Mouse (Mus musculus): Measurements from ENCODE around the gene Eml4.

Eml4 gene

DNA sequence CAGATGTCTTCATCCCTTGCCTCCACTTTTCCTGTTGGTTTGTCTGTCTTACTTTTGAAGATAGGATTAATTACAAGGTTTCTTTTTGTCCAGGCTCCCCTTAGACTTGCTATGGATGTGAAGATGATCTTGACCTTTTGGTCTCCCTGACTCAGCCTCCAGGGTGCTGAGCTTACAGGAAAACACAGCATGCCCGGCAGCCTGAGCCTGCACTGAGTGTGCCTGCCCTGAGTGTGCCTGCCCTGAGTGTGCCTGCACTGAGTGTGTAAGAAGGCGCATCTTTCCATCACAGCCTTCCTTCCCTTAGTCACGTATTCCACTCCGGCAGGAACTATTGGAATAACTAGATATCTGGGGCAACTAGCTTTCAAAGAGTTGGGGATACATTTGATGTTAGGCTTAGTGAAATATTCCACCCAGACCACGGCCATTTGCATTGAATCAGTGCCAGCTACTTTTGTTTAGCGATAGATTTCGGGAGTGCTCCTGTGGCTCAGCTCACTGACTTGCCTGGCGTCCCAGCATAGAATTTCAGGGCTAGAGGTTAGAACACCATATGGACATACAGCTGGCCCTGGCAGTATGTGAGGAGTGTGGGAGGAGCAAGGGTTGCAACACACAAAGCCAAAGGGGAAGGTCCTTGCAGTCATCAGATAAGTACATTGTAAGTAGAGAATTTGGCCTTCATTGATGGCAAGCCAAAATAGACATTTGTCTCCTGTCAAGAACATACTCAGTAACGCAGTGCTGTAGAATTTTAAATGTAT, 2.5 kb upstream of the Eml4 start:
- no peak for DNase-seq

DNA sequence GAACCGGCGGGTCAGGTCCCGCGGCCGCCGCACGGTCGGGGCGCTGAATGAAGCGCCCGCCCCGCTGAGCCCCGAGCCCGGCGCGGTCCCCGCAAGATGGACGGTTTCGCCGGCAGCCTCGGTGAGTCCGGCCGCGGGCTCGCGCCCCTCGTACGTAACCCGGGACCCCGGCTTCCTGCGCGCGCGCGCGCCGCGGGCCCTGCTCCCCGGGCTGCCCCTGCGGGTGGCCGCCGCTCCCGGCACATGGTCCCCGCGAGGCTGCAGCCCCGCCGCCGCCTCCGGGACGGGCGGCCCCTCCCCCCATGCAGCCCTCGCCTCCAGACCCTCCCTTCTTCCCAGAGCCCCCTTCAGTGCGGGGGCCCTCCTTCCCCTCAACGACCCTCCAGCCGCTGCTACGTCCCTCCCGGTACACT, 394 bp downstream of the Eml4 start:
- peak; percentile 19 for DNase-seq

DNA sequence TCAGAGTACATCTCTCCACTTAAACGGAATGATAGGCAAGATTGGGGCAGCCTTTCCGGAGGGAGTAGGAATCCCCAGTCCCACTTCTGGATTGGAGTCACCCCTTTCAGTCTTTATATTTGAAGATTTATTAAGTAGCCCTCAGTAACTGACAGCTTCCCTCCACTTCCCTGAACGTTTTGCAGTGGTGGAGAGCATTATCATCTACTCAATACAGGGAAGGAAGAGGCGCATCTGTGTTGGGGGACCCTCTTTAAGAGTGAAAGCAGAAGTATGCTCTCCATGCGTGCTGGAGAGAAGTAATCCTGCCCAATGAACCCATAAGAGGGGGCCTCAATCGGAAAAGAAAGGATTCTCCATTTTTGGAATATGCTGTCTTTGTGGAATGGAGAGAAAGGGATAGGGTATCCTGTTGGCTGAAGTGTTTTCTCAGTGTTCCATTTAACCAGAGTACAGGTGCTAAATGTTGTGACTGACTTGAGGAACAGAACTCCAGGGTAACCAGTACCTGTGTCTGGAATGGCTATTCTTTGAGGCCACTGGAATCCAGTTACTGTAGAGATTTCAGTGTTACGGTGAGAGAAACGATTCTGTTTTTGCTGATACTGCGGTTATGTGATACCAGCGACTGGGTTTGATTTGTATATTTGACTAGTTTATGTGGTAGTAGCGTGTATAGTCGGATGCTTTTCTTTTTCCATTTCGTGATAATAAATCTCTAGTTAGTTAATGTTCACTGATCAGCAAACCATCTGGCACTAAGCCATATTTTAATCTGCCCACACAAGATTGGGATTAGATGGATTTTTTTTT, 1.1 kb downstream of the Eml4 start:
- DNase-seq: no peak

DNA sequence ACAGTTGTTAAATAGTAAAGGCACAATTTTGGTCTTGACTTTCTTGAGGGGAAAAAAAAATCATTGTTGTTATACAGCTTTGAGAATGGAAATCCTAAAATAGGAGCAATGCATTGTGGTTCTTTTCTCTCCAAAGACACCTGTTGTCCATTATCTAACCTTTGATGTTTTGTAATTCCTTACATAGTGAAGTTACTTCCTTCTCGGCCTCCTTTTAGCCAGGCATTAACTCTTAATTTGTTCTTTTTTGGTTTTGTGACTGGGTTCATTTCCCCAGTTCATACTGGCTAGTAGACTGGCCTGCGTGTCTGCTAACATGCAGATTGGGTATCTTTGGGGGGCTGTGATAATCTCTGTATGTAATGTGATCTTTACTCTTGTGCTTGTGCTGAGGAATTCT, 1.7 kb downstream of the Eml4 start:
- DNase-seq: no peak

DNA sequence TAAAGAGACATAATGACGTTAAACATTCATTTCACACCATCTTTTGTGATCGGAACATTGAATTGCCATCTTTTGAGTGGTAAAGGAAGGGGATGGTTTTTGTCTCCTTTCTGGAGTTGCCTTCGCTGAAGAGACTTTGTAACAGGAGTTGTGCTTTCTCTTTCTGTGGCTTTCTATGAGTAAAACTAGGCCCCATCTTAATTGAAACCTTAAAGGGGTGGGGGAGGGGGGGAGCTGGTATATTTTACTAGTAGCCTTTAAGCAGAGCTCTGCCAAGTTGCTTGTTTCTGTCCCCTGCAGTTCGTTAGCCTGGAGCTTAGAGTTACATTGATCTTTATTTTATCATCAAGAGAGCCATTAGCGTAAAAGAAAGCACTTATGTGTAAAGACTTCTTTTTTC, 2.3 kb downstream of the Eml4 start:
- no peak for DNase-seq

DNA sequence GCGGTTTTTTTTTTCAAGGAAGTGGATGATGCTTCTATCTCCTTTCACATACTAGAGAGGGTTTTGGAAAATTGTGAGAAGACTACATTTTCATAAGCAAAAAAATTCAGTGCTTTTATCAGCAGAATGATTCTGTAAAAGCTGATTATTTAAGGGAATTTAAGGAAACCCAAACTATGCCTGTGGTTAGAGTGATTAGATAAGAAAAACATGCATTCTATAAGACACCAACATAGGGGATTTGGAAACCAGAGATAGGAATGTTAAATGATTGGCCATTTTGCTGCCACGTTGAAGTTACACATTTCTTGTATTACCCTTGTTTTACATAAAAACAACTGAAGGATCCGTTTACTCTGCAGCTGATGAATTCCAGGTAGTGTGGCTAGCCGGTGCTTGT, 2.7 kb downstream of the Eml4 start:
- DNase-seq: no peak

DNA sequence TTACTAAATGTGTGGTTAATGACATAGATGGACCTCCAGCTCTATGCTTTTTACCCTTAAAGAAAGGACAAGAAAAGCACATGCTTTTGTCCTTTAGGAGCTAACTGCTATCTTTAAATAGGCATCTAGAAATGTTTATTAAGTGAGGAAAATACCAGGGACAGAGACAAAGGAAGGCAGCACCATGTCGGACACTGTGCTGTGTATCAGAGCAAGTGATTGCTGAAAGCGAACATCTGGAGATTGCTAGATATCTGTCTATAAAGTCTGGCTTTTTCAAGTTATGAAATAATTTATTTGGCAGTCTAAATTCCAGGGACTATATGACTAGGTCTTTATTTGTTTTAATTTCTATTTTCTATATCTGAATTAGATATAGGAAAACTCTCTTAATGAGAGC, 4.8 kb downstream of the Eml4 start:
- no peak for DNase-seq

DNA sequence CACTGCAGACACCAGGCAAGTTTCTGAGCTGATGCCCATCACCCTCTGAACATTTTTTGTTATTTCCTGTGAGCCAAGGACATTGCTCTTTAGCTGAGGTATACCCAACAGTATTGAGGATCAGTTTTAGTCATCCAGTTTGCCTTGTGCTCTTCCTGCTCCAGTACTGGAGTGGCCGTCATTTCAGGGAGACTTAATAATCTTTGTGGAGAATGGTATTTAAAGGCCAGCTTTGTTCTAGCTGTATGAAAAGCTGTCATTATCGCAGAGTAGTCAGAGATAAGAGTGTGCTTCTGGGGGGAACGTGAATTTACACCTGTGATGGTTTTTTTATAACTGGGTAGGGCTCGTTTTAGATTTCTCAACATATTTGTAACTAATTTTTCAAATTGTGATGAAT, 9.2 kb downstream of the Eml4 start:
- DNase-seq: no peak

DNA sequence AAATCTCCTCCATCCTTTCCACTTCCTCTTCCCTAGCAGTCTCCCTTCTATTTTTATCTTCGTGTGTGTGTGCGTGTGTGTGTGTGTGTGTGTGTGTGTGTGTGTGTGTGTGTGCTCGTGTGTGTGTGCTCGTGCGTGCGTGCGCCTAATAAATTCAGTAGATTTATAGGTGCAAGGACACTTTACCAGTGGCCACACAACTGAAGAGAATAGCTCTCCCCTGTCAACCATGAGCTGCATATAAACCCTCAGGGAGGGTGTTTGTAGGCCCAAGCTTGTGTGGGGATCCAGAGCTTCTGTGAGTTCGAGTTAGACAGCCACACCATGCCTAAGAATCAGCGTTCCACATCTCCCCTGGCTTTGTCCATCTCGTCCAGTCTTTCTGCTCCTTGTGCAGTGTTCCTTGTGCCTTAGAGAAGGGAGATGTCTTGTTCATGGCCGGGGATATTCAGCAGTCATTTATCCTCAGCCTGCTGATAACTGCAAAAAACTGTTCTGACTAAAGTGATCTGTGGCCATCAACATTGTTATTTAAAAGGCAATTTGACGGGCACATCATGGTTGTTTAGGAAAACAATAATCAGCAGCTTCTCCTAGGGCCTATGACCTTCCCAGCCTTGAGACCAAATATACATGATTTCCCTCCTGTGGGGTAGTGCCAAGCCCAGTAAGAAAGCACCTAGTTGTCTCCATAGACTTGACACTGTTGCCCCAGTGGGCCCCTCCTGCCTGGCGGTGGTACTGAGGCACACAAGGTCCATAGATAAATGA, 10.2 kb downstream of the Eml4 start:
- no peak for DNase-seq

DNA sequence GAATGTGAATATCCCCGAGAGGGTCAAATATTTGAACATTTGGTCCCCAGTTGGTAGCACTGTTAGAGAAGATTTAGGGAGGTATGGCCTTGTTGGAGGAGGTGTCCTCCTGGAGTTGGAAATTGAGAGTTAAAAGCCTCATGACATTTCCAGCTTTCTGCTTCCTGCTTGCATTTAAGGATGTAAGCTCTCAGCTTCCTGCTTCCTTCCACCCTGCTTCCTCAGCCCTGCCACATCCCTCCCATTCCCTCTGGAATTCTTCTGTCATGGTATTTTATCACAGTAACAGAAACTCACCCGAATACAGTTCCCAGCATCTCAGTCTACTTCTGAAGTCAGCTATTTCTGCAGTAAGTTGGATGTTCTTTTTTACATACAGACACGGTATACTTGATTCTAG, 12.3 kb downstream of the Eml4 start:
- no peak for DNase-seq

DNA sequence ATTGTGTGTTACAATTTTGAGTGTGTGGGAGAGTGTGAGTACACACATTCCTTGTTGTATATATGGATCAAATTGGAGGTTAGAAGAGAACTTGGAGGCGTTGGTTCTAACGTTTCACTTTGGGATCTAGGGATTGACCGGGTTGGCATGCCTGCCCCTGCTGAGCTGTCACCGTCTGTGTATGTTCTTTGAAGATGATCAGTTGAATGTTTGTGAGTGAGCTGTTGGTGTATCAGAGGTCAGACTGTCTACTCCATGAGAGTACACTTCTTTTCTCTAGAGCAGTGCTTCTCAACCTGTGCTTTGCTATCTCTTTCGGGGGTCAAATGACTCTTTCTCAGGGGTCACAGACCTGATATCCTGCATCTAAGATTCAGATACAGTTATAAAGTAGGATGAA, 13.6 kb downstream of the Eml4 start:
- DNase-seq: no peak

DNA sequence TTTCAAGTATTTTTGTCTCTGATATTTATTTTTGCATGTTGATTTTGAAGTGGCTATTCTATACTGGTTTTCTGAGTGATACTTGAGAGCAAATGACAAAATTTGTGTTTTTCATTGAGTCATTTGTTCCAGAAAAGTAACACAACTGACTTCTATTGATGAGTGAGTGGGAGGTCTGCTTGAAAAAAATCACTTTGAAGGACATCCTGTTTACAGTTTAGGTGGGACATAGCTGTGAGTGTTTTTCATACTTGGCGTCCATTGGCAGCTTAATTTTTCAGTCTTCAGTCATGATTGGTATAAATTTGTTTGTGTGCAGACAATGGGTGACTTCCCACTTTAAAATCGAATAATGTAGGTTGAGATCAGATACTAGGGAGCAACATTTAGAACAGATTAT, 14.4 kb downstream of the Eml4 start:
- DNase-seq: no peak

DNA sequence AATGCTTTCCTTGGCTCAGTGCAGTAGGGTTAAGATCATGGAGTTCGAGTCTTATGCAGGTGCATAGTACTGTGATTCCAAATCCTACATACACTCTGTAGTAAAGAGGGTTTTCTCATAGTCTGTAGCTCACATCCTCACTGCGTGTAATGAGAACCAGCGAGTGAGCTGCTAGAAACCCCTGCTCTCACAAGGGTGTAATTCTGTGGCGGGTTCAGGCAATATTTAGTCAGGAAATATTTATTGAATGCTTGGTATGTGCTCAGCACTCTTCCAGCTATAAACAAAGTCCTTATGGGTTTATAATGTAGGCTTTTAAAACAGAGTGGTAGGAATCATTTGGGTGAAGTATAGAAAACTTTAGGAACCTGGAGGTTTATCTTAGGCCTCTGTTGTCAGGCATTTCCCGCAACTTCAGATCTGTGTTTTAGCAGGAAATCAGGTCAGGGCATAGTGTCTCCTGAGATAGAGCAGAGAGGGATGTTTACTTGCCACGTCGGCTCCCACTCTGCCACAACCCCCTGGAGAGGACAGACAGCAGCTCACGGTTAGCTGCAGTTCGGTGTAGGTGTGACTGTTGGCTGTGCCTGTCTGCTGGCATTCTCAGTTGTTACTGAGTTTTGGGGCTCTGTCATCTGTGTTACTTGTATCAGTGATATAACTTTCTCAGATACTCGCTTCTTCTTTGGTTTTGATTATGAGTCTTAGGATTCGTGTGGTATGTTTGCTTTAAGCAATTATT, 15.1 kb downstream of the Eml4 start:
- DNase-seq: no peak

DNA sequence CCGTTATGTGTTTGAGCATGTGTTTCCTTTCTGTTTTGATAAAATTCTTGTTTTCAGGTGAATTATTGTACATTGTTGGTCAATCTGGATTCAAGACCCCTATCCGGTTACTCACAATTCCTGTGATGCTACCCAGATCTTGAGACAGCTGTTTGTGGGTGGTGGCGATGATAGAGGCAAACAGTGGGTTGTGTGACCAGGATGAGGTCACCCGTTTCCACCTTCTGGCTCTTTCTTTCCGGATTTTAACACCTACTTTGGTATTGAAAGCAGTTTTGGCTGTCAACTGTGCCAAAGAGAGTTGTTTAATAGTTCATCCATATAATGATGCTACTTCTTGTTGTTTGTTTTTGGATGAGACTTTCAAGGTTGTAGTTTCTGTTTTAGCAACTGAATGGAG, 16.7 kb downstream of the Eml4 start:
- DNase-seq: no peak

DNA sequence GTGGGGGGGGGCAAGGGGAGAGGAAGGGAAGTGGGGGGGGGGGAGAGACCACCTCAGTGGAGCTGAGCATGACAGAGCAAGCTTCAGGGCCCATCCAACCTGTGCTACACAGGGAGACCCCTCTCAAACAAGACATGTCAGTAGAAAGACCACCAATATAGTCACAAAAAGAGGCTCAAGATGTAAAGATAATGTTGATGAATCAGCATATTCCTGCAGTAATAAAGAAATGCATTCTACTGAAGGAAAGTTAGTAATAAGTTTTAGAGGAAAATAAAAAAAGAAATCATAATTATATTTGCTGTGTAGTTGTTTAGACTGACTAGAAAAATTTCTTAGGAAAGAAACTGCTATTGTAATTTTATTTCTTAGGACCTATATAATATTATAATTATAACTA, 23.4 kb downstream of the Eml4 start:
- DNase-seq: no peak

DNA sequence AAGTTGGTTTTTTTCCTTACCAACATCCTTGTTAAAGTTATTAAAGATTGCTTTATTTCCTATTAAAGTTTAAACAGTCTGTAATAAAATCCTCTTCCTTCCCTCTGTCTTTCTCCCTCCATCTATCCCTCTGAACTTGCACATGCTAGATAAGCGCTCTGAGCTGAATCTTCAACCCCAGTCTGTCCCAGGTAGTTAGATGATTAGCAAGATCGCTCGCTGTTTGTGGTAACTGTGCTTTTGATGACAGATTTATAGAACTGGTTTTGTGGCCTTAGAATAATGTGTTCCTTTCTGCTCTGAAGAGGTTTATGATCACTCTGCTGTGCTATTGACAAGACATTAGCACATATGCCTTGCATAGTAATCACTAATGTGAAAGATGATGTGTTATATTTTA, 25.1 kb downstream of the Eml4 start:
- no peak for DNase-seq

DNA sequence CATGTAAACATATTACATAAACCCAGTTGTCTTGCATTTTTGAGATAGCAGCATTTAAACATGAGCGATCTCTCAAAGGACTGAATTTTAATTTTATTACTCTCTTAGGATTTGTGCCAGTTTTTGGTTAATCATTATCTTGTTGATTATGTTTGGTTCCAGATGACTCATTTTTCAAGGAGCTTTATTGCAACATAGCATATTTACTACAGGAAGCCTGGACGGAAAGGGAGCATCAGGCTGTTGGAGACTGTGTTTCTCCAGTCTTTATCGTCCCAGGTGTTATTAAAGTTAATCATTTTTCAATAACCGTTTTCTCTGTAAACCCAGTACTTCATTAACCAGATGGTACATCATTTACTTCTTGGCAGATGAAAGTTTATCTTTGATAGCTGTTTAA, 26.1 kb downstream of the Eml4 start:
- no peak for DNase-seq

DNA sequence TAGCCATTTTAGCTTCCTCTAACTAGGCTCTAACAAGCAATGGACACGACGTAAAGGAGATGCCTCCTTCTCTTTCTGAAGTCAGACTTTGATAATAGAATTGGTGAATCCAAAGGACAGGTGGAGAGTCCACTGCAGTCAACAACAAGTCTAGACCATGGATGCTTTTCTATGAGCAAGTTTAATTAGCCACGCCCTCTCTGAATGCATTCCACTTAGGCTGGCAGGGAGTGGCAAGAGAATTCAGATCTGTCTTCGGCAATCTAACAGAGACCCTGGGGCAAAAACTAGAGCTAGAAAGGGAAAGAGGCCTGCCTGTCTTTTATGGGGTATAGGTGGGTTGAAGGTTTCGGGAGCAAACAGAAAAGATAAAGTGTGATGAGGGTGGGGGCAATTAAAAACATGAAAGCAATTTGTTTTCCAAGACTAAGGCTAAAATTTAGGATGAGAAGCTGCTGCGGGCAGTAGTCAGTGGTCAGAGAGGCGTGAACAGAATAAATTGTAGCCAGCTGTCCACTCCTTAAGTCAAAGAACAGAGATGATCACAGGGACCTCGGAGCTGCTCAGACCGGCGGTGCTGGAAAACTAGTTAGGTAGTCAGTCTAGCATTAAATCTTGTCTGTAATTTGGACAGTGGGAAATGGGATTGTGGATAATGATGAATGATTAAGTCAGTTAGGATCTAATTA, 27.2 kb downstream of the Eml4 start:
- DNase-seq: no peak

DNA sequence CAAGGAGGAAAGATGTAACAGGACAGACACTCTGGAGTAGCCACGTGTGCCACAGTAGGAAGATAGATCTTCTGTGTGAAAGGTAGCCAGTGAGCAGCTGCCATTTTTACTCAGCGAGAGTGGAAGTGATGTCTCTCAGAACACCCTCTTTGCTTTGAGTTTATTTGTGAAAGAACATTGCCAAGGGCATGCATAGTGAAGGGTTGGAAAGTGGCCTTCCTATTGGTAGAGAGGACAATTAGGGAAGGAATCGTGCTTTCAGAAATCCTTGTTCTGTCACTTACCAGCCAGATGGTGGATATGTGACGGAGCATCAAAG, 27.7 kb downstream of the Eml4 start:
- no peak for DNase-seq

DNA sequence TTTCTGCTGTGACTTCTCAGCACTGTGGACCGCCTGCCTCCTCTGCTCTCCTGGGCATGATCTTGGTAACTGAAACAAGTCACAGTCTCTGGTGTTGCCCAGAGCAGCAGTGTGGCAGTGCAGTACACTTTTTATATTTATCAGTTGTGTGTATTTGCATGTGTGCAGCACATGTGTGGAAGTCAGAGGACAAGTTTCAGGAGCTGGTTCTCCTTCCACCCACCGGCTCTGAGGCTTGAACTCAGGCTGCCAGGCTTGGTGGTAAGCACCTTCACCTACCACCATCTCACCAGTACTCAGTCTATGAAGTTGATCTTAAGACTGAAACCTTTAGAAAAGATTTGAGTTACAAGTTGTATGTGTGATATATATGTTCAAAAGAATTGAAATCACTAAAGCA, 28.6 kb downstream of the Eml4 start:
- DNase-seq: no peak

DNA sequence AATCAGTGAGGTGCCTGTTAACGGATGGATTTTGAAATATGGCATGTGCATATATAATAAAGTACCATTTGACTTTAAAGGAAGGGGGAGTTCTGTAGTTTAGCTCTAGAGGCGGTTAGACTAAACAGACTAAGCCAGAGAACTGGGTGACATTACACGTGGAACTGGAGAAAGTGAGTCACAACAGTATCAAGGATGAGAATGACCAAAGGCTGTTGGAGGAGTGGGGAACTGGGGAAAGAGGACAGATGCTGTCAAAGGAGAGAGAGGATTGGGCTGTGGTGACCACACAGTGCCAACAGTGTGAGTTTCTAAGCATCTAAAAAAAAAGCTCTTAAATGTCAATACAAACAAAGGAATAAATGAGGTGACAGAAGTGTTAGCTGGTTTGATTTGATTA, 29.1 kb downstream of the Eml4 start:
- no peak for DNase-seq

DNA sequence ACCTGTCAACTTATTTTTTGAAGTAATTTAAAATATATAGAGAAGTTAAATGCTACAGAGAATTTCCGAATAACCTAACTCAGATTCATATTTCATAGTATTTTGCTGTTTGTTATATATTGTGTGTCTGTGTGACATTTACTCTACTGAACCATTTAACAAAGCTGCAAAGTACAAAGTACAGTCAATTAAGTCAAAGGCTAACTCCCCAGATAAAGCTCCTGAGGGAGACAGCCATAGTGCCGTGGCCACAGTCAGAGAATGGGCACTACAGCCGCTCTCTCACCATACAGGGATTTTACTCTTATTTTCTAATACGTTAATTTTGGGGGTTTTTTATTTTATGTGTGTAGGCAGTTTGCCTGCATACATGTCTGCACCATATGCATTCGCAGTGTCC, 32.0 kb downstream of the Eml4 start:
- DNase-seq: no peak

DNA sequence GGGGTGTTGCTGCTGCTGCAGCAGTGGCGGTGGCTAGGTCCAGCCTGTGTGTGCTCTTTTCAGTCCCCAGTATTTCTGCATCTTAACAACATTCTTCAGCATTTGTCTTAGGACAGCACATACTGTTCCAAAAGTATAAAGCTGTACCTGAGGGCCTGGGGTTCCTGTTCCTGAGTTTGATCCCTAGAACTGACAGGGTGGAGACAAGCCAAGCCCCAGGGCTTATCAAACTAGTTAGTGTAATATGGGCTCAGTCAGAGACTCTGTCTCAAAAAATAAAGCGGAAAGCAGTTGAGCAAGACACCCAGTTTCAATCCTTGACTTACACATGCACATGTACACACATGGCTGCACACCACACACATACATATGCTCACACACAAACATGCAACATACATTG, 34.2 kb downstream of the Eml4 start:
- no peak for DNase-seq
